Mouse (Mus musculus) forebrain, embryonic 14.5 days (tissue): ENCODE results near the gene Fastkd2. TPM values are rescaled to one million over a fixed set of nuclear protein-coding genes. Genes with fewer than 3 reads are reported as not detected.

ENCODE experiments used
- ATAC-seq: fragments of 200-750 bp; cut with Nextera tagmentation; 2 replicates; pipeline ENCODE4 v1.8.0; 2017; ENCODE audit warnings: mild to moderate bottlenecking, moderate library complexity
- DNase-seq: peaks from one replicate; pipeline ENCODE4 v3.0.0-alpha.2; 2015; ENCODE audit warnings: low spot score
- H3K27ac ChIP-seq: fragments of 300-500 bp; sonication (generic); 2 replicates; pipeline ENCODE4 v1.5.1; 2014; ENCODE audit warnings: low read depth, mild to moderate bottlenecking, control low read depth, low read length, moderate library complexity
- H3K27me3 ChIP-seq: fragments of 300-500 bp; sonication (generic); replicated peaks from 2 replicates; pipeline ENCODE4 v1.6.1; 2014; ENCODE audit warnings: low read length, control low read depth, mixed read lengths; ENCODE audit not compliant: control insufficient read depth, insufficient read depth
- H3K36me3 ChIP-seq: fragments of 300-500 bp; sonication (generic); 2 replicates; pipeline ENCODE4 v1.6.1; 2014; ENCODE audit warnings: low read length, control low read depth; ENCODE audit not compliant: control insufficient read depth, insufficient read depth
- H3K4me1 ChIP-seq: fragments of 300-500 bp; sonication (generic); 2 replicates; pipeline ENCODE4 v1.6.1; 2014; ENCODE audit warnings: antibody characterized with exemption, low read length, control low read depth; ENCODE audit not compliant: control insufficient read depth, insufficient read depth
- H3K4me2 ChIP-seq: fragments of 300-500 bp; sonication (generic); 2 replicates; pipeline ENCODE4 v1.6.1; 2014; ENCODE audit warnings: mild to moderate bottlenecking, control low read depth, low read length
- H3K4me3 ChIP-seq: fragments of 300-500 bp; sonication (generic); 2 replicates; pipeline ENCODE4 v1.5.1; 2014; ENCODE audit warnings: low read depth, low read length, control low read depth
- H3K9ac ChIP-seq: fragments of 300-500 bp; sonication (generic); 2 replicates; pipeline ENCODE4 v1.6.1; 2014; ENCODE audit warnings: mild to moderate bottlenecking, low read length, control low read depth, moderate library complexity
- H3K9me3 ChIP-seq: fragments of 300-500 bp; sonication (generic); replicated peaks from 2 replicates; pipeline ENCODE4 v1.6.1; 2016; ENCODE audit warnings: low read length, control low read depth, mixed read lengths; ENCODE audit not compliant: control insufficient read depth
- WGBS: fragments of 180-500 bp; shearing (Covaris S2); extraction: QIAGEN DNeasy Blood & Tissue Kit; methylation state at CpG from one replicate; pipeline ENCODE4 v1.1.7; 2014; 5-methylcytosine and 5-hydroxymethylcytosine counted together
- polyA plus RNA-seq: library from polyadenylated mRNA; unstranded; fragments of >200 nt; fragmentation: Nextera tagmentation; extraction: Ambion mirVana; gene quantifications from 2 replicates; pipeline ENCODE4 v1.2.1, GENCODE M21; 2014

Gene Fastkd2
- polyA plus RNA-seq, 1 experiment from 2014 or later = 56.2 TPM

GRCm38 (mm10) chr1:63763881-63764386 lies 33.5 kb downstream of the Fastkd2 start:
- peaks cover 20% of the 10 kb centered on the region for H3K4me1 ChIP-seq
- no peak overlapping the region for H3K4me3 ChIP-seq
- peak overlapping the region; percentile 74 for H3K27ac ChIP-seq
- no peaks in the 10 kb centered on the region for H3K9me3 ChIP-seq
- peak overlapping the region; percentile 25; the same call in 1 of the 2 replicates for H3K9ac ChIP-seq
- ATAC-seq = peak; percentile 68
- no peaks in the 10 kb centered on the region for H3K27me3 ChIP-seq
- 4% methylated on average over 7 of the region's 7 CpGs for WGBS
- H3K36me3 ChIP-seq = no peaks in the 10 kb centered on the region
- H3K4me2 ChIP-seq = peak overlapping the region; percentile 1; the same call in 1 of the 2 replicates
- peak; percentile 80 for DNase-seq

GRCm38 (mm10) chr1:63764395-63764794 lies 34.0 kb downstream of the Fastkd2 start:
- peaks cover 20% of the 10 kb centered on the region for H3K4me1 ChIP-seq
- H3K4me2 ChIP-seq = peak overlapping the region; percentile 1; the same call in 1 of the 2 replicates
- no peak for DNase-seq
- peak overlapping the region; percentile 25; the same call in 1 of the 2 replicates for H3K9ac ChIP-seq
- peak; percentile 30; the same call in 1 of the 2 replicates for ATAC-seq
- peak overlapping the region; percentile 74 for H3K27ac ChIP-seq
- H3K27me3 ChIP-seq = no peaks in the 10 kb centered on the region
- H3K36me3 ChIP-seq = no peaks in the 10 kb centered on the region
- H3K4me3 ChIP-seq = no peak overlapping the region
- no peaks in the 10 kb centered on the region for H3K9me3 ChIP-seq
- 47% methylated on average over 7 of the region's 7 CpGs for WGBS

- Histone ChIP-seq H3K4me1 (peaks cover 30% of the 10 kb centered on the region), H3K4me2 (no peak overlapping the region), H3K27me3 (no peaks in the 10 kb centered on the region), H3K36me3 (no peaks in the 10 kb centered on the region), H3K4me3 (no peak overlapping the region), H3K9ac (no peak overlapping the region), H3K9me3 (no peaks in the 10 kb centered on the region), H3K27ac (no peak overlapping the region)
- ATAC-seq (no peak), DNase-seq (peak; percentile 15)
- 76% methylated on average over 8 of the region's 8 CpGs for WGBS
These were observed 37.7 kb downstream of the Fastkd2 start for GRCm38 (mm10) chr1:63768112-63768511.

DNA sequence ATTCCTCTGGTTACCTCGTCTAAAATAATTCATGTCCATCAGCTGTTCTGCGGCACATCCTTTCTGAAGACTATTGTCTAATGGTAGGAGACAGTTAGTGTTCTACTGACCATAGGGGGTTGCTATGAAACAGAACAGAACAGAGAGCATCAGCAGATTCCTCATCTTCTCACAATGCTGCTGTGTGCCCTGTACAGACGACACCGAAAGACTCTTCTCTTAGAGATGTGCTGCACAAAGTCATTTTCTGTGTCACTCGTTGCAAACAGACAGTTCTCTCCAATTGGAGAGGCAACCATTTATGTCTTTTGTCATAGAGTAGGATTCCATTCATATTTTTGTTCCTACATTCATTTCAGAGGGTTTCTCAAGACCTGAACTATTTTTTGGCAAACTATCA lies 38.8 kb downstream of the Fastkd2 start, which contains the start of gene 4933402D24Rik:
Gene 4933402D24Rik, minus strand, starts transcription at position 101 of the 400 bp plus-strand sequence.
- Histone ChIP-seq H3K4me2 (no peak within 1 kb of the TSS), H3K36me3 (no peaks in the 10 kb centered on the region), H3K9ac (no peak within 1 kb of the TSS), H3K4me1 (peaks cover 20% of the 10 kb centered on the region), H3K9me3 (no peaks in the 10 kb centered on the region), H3K4me3 (no peak within 1 kb of the TSS), H3K27ac (no peak within 1 kb of the TSS), H3K27me3 (no peaks in the 10 kb centered on the region)
- DNase-seq = no peak
- 90% methylated on average over 5 of the region's 5 CpGs for WGBS
- ATAC-seq = no peak

GRCm38 (mm10) chr1:63770309-63770708 lies 39.9 kb downstream of the Fastkd2 start:
- H3K36me3 ChIP-seq = no peaks in the 10 kb centered on the region
- ATAC-seq (peak; percentile 87), DNase-seq (peak; percentile 89)
- no peak overlapping the region for H3K4me2 ChIP-seq
- peaks cover 13% of the 10 kb centered on the region for H3K4me1 ChIP-seq
- no peaks in the 10 kb centered on the region for H3K27me3 ChIP-seq
- H3K27ac ChIP-seq = no peak overlapping the region; the same call in 1 of the 2 replicates
- H3K9ac ChIP-seq = no peak overlapping the region
- no peak overlapping the region for H3K4me3 ChIP-seq
- no peaks in the 10 kb centered on the region for H3K9me3 ChIP-seq
- WGBS = 56% methylated on average over 7 of the region's 7 CpGs

DNA sequence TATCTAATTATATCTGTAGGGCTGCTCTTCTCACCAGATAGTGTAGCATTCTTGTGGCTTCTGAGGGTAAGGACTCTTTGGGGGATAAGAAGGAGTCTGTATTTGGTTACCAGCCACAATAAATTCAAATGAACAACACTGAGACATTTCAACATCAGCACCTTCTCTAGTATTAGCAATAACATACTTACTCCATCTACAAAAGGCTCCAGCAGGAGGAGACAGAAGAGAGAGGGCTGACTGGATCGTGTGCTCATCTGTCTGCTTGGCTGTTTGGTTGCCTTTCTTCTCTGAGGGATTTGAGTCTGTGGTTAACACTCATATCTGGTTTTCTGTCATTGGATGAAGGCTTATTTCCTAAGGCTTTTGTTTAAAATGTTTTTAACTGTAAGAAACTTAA lies 46.0 kb downstream of the Fastkd2 start:
- 71% methylated on average over 1 of the region's 1 CpGs for WGBS
- Histone ChIP-seq H3K4me3 (no peak overlapping the region), H3K36me3 (no peaks in the 10 kb centered on the region), H3K4me2 (no peak overlapping the region), H3K27me3 (no peaks in the 10 kb centered on the region), H3K9ac (no peak overlapping the region), H3K27ac (no peak overlapping the region), H3K9me3 (no peaks in the 10 kb centered on the region), H3K4me1 (no peaks in the 10 kb centered on the region)
- no peak for ATAC-seq
- no peak for DNase-seq

GRCm38 (mm10) chr1:63776902-63777630 lies 46.7 kb downstream of the Fastkd2 start:
- Histone ChIP-seq H3K9ac (no peak overlapping the region), H3K27ac (no peak overlapping the region), H3K4me2 (no peak overlapping the region), H3K4me1 (no peaks in the 10 kb centered on the region), H3K36me3 (no peaks in the 10 kb centered on the region), H3K27me3 (no peaks in the 10 kb centered on the region), H3K4me3 (no peak overlapping the region), H3K9me3 (no peaks in the 10 kb centered on the region)
- ATAC-seq (no peak), DNase-seq (no peak)
- WGBS = 82% methylated on average over 4 of the region's 4 CpGs

DNA sequence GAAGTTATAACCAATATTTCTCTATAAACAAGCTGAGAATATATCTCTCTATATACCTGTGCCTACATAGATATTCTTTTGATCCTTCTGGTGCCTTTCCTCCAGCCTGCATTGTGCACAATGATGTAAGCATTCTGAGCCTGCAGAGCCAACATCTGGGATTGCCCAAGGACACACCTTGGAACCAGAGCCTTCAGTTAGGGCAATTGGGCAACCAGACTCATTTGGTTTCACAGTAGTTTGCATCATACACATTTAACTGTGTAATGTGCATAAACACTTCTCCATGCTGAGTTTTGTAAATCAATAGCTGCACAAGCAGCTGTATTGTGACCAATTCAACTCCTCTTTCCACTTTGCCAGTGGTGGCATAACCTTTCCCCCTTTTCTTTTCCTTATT lies 63.9 kb downstream of the Fastkd2 start:
- DNase-seq (no peak), ATAC-seq (no peak)
- H3K36me3 ChIP-seq = no peaks in the 10 kb centered on the region
- H3K9me3 ChIP-seq = no peaks in the 10 kb centered on the region
- no peaks in the 10 kb centered on the region for H3K4me1 ChIP-seq
- H3K4me3 ChIP-seq = no peak overlapping the region
- no peak overlapping the region for H3K4me2 ChIP-seq
- no peaks in the 10 kb centered on the region for H3K27me3 ChIP-seq
- H3K27ac ChIP-seq = no peak overlapping the region
- no peak overlapping the region for H3K9ac ChIP-seq
